Comparison of ENCODE assay signal across 8 mouse cellular contexts in the genomic region with DNA sequence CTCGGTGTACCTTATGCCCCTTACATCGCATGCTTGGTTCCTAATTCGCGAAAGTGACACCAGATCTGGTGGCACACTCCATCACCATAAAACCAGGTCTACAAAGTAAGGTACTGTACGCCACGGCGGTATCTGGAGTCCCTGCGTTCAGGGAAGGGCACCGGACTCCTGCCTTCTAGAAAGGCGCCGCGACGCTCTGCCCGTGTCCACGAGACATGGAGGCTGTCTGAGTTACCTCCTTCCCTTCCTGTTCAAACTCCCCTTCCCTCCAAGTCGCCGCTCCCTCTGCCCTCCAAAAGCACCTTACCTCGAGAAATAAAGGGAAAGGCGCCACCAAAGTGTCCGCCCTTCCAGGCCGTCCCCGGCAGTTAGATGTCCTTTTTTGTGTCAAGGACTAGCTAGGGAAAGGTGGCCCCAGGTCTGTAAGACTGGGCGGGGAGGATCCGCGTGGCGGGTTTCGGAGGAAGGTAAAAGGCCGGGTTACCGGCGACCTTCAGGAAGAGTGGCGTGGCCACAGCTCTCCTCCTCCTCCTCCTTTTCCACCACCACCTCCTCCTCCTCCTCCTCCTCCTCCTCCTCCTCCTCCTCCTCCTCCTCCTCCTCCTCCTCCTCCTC. TPM values are rescaled to one million over a fixed set of nuclear protein-coding genes. Genes with fewer than 3 reads are reported as not detected.
A peak's percentile ranks its signal among the peaks of the same experiment; 100 is the strongest.
DNase-seq lines count a peak whose midpoint lies in the region; ATAC-seq and TF ChIP-seq lines count a peak whose summit lies in the region.

No protein-coding gene starts in this region.

- H3K27me3 ChIP-seq in heart, embryonic 11.5 days (ENCODE audit: control insufficient read depth, insufficient read depth, low read length), result no peaks in the 10 kb centered on the region
- no peaks in the 10 kb centered on the region for H3K27me3 ChIP-seq in embryonic facial prominence, embryonic 11.5 days (ENCODE audit: control insufficient read depth, insufficient read depth, low read length)
- no peaks in the 10 kb centered on the region for H3K27me3 ChIP-seq in hindbrain, embryonic 11.5 days (ENCODE audit: control insufficient read depth, insufficient read depth, low read length)
- H3K27me3 ChIP-seq in liver, adult 2 months (ENCODE audit: control insufficient read depth, insufficient read depth, low read length), result peaks cover 6% of the 10 kb centered on the region

- H3K9ac ChIP-seq in heart, embryonic 11.5 days (ENCODE audit: low read depth, low read length), result peak overlapping the region; percentile 98
- H3K9ac ChIP-seq in embryonic facial prominence, embryonic 11.5 days (replicated peaks; ENCODE audit: low read length), result peak overlapping the region; percentile 98
- peak overlapping the region; percentile 99 for H3K9ac ChIP-seq in hindbrain, embryonic 11.5 days (ENCODE audit: low read depth, low read length)
- no peak overlapping the region for H3K9ac ChIP-seq in liver, adult 2 months (ENCODE audit: low read depth, low read length)

- under 1% methylated on average over 31 of the region's 31 CpGs for WGBS in heart, embryonic 11.5 days (ENCODE audit: insufficient replicate concordance)
- WGBS in embryonic facial prominence, embryonic 11.5 days, result under 1% methylated on average over 31 of the region's 31 CpGs
- 0% methylated on average over 31 of the region's 31 CpGs for WGBS in hindbrain, embryonic 11.5 days
- 3% methylated on average over 31 of the region's 31 CpGs for WGBS in liver, adult 2 months

- no peaks in the 10 kb centered on the region for H3K9me3 ChIP-seq in heart, embryonic 11.5 days (replicated peaks; ENCODE audit: control insufficient read depth, low read length)
- no peaks in the 10 kb centered on the region for H3K9me3 ChIP-seq in embryonic facial prominence, embryonic 11.5 days (replicated peaks; ENCODE audit: control insufficient read depth, low read length)
- H3K9me3 ChIP-seq in hindbrain, embryonic 11.5 days (ENCODE audit: control insufficient read depth, low read length), result no peaks in the 10 kb centered on the region

- TF ChIP-seq CTCF in liver, adult 2 months (IDR thresholded peaks at IDR 0.05; ENCODE audit: low read depth, low read length), result no peak

- H3K4me1 ChIP-seq in heart, embryonic 11.5 days (ENCODE audit: control insufficient read depth, insufficient read depth, low read length), result peaks cover 19% of the 10 kb centered on the region
- H3K4me1 ChIP-seq in embryonic facial prominence, embryonic 11.5 days (ENCODE audit: control insufficient read depth, insufficient read depth, low read length), result peaks cover 4% of the 10 kb centered on the region
- peaks cover 6% of the 10 kb centered on the region; the same call in 1 of the 2 replicates for H3K4me1 ChIP-seq in hindbrain, embryonic 11.5 days (replicated peaks; ENCODE audit: control insufficient read depth, insufficient read depth, low read length)
- no peaks in the 10 kb centered on the region for H3K4me1 ChIP-seq in liver, adult 2 months (ENCODE audit: control insufficient read depth, insufficient read depth, low read length)

- H3K36me3 ChIP-seq in heart, embryonic 11.5 days (ENCODE audit: control insufficient read depth, insufficient read depth, low read length), result no peaks in the 10 kb centered on the region
- H3K36me3 ChIP-seq in embryonic facial prominence, embryonic 11.5 days (replicated peaks; ENCODE audit: control insufficient read depth, insufficient read depth, low read depth, low read length), result no peaks in the 10 kb centered on the region
- peaks cover 8% of the 10 kb centered on the region for H3K36me3 ChIP-seq in hindbrain, embryonic 11.5 days (ENCODE audit: control insufficient read depth, insufficient read depth, low read length)
- no peaks in the 10 kb centered on the region for H3K36me3 ChIP-seq in liver, adult 2 months (ENCODE audit: control insufficient read depth, insufficient read depth, low read length)

- no peak for DNase-seq in heart, adult 11 months
- peak; percentile 61 for DNase-seq in R1 (ENCODE audit: low read depth, low spot score)
- peak; percentile 56 for DNase-seq in embryonic facial prominence, embryonic 11.5 days (ENCODE audit: low spot score)
- peak; percentile 71 for DNase-seq in hindbrain, embryonic 11.5 days (ENCODE audit: low spot score)
- DNase-seq in liver, adult 2 months (ENCODE audit: extremely low read depth, low read depth, low spot score), result no peak
- DNase-seq in neural tube, embryonic 10.5 days (ENCODE audit: extremely low spot score, low spot score), result peak; percentile 84
- DNase-seq in yolk sac, embryonic 10.5 days (ENCODE audit: low spot score), result peak; percentile 52

- H3K27ac ChIP-seq in heart, embryonic 11.5 days (ENCODE audit: low read depth, low read length), result peak overlapping the region; percentile 99
- H3K27ac ChIP-seq in embryonic facial prominence, embryonic 11.5 days (replicated peaks; ENCODE audit: low read depth, low read length), result peak overlapping the region; percentile 98
- peak overlapping the region; percentile 99 for H3K27ac ChIP-seq in hindbrain, embryonic 11.5 days (ENCODE audit: low read depth, low read length)
- H3K27ac ChIP-seq in liver, adult 2 months (replicated peaks; ENCODE audit: insufficient read depth, low read depth, low read length), result no peak overlapping the region

- H3K79me2 ChIP-seq in liver, adult 2 months (ENCODE audit: control insufficient read depth, insufficient read depth, low read length), result no peaks in the 10 kb centered on the region

- ATAC-seq in heart, embryonic 11.5 days (replicated peaks; ENCODE audit: insufficient number of reproducible peaks, low FRiP score, low TSS enrichment), result peak; percentile 1; the same call in 1 of the 2 replicates
- ATAC-seq in embryonic facial prominence, embryonic 11.5 days (replicated peaks; ENCODE audit: insufficient number of reproducible peaks, low FRiP score, low TSS enrichment, low read depth), result 0 out of 2 replicates have a peak, but pooled peaks have one; percentile 7
- peak; percentile 30 for ATAC-seq in hindbrain, embryonic 11.5 days (ENCODE audit: low FRiP score)

- peak overlapping the region; percentile 80 for H3K4me2 ChIP-seq in heart, embryonic 11.5 days
- peak overlapping the region; percentile 92 for H3K4me2 ChIP-seq in embryonic facial prominence, embryonic 11.5 days (ENCODE audit: low read depth, low read length)
- peak overlapping the region; percentile 80 for H3K4me2 ChIP-seq in hindbrain, embryonic 11.5 days (replicated peaks; ENCODE audit: low read depth, low read length)

- peak overlapping the region; percentile 67 for H3K4me3 ChIP-seq in heart, embryonic 11.5 days (ENCODE audit: low read depth, low read length)
- peak overlapping the region; percentile 86 for H3K4me3 ChIP-seq in embryonic facial prominence, embryonic 11.5 days (ENCODE audit: low read depth, low read length)
- H3K4me3 ChIP-seq in hindbrain, embryonic 11.5 days (ENCODE audit: low read depth, low read length), result peak overlapping the region; percentile 83
- peak overlapping the region; percentile 47 for H3K4me3 ChIP-seq in liver, adult 2 months (ENCODE audit: insufficient read depth, low read depth, low read length)

- no peak for TF ChIP-seq POLR2A in liver, adult 2 months (IDR thresholded peaks at IDR 0.05; ENCODE audit: extremely low read depth, insufficient read depth, low read length)

RNA-seq across cellular contexts. Expression of gene Slc38a1, which starts 0.8 kb away (rescaled TPM):
- polyA plus RNA-seq in heart, embryonic 11.5 days (2014; fragmentation: Nextera tagmentation; extraction: Ambion mirVana), result 75.5 and 81.9 TPM in 2 replicates
- polyA plus RNA-seq in embryonic facial prominence, embryonic 11.5 days (2014; fragmentation: Nextera tagmentation; extraction: Ambion mirVana), result 97.1 and 101 TPM in 2 replicates
- 133 and 149 TPM in 2 replicates for polyA plus RNA-seq in hindbrain, embryonic 11.5 days (2014; fragmentation: Nextera tagmentation; extraction: Ambion mirVana)
- 0.74 and 0.87 TPM in 2 replicates for total RNA-seq in liver, adult 2 months (2014; rRNA removed)
- 0.31 and 2.0 TPM in 2 replicates for polyA plus RNA-seq in liver, adult 2 months (2012; rRNA removed)

RNA-seq across cellular contexts. Expression of gene Slc38a2, which starts 57.6 kb away (rescaled TPM):
- 139 and 157 TPM in 2 replicates for polyA plus RNA-seq in heart, embryonic 11.5 days (2014; fragmentation: Nextera tagmentation; extraction: Ambion mirVana)
- polyA plus RNA-seq in embryonic facial prominence, embryonic 11.5 days (2014; fragmentation: Nextera tagmentation; extraction: Ambion mirVana), result 227 and 255 TPM in 2 replicates
- 209 and 224 TPM in 2 replicates for polyA plus RNA-seq in hindbrain, embryonic 11.5 days (2014; fragmentation: Nextera tagmentation; extraction: Ambion mirVana)
- 73.9 and 85.1 TPM in 2 replicates for total RNA-seq in liver, adult 2 months (2014; rRNA removed)
- polyA plus RNA-seq in liver, adult 2 months (2012; rRNA removed), result 22.1 and 22.5 TPM in 2 replicates

Comparison
In these comparisons a context has a peak if more than half of its experiments do, and no peak if none do; other contexts are left out.
1. DNase-seq: peak in R1 (single experiment), embryonic facial prominence, embryonic 11.5 days (single experiment), hindbrain, embryonic 11.5 days (single experiment), neural tube, embryonic 10.5 days (single experiment) and yolk sac, embryonic 10.5 days (single experiment); none in heart, adult 11 months (single experiment) and liver, adult 2 months (single experiment).
2. RNA of gene Slc38a1, which starts 0.8 kb away (polyA plus RNA-seq): 133 to 149 TPM in hindbrain, embryonic 11.5 days, 97.1 to 101 TPM in embryonic facial prominence, embryonic 11.5 days and 75.5 to 81.9 TPM in heart, embryonic 11.5 days; 0.31 to 2.0 TPM in liver, adult 2 months; every median in the first group is over 10 times any median in the second.
3. Peak in every context shown above with its lines, with median percentiles within 50 percentile points of each other: ATAC-seq, H3K4me2 ChIP-seq and H3K4me3 ChIP-seq.